Mouse (Mus musculus): ENCODE measurements around the gene Rnasek. TPM values are rescaled to one million over a fixed set of nuclear protein-coding genes. Genes with fewer than 3 reads are reported as not detected.
A peak's percentile ranks its signal among the peaks of the same experiment; 100 is the strongest.

Rnasek gene
- polyA plus RNA-seq, 1 experiment, result 339 TPM

DNA sequence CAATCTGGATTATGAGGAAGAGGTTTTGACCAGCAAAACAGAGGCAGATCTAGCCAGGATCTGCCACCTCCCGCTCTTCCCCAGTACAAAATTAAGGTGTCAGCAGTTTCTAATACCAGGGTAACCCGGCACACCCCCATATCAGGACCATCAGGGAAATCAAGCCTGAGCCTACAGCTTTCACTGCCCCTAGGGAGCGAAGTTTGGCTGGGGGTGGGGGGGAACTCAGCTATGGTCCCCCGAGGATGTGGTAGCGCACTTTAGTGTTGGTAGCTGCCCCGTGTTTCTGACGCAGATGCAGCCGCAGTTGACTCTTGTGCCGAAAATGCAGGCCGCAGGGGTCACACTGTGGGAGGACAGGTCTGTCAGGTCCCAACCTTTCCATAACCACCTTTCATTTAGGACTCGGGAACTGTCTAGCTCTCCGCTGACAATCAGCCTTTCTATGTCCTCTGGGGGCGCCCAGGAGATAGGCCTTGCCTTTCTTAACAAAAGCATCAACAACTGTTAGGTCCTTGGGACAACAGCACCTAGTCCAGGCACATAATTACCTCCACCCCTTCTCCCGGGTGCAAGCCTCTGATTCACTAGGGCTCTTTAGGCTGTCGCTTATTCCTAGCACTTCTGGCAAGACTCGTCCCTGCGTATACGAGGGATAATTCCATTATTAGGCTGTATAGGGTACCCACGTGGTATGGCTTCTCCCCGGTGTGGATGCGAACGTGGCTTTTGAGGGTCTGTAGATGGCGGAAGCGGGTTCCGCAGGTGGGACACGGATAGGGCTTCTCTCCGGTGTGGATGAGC is 13.6 kb downstream of the Rnasek start:
- TF ChIP-seq E2F4 (IDR thresholded peaks at IDR 0.05; ENCODE audit: insufficient read depth) (no peak), USF1 (IDR thresholded peaks at IDR 0.05; ENCODE audit: low read depth) (no peak), POLR2A (IDR thresholded peaks at IDR 0.05; ENCODE audit: insufficient read length, low read depth) (no peak), TCF3 (IDR thresholded peaks at IDR 0.05; ENCODE audit: insufficient read length, low read depth) (no peak), POLR2AphosphoS2 (IDR thresholded peaks at IDR 0.05; ENCODE audit: insufficient read length, low read depth) (no peak), MYOG (IDR thresholded peaks at IDR 0.05; ENCODE audit: control insufficient read depth in 1 of 3, insufficient read depth in 1 of 3, insufficient read length in 2 of 3, low read depth in 2 of 3) (no peak), SRF (IDR thresholded peaks at IDR 0.05; ENCODE audit: control insufficient read depth, insufficient read length, low read depth) (no peak)
- no peaks in the 10 kb centered on the region for H3K36me3 ChIP-seq (ENCODE audit: control insufficient read depth, insufficient read depth)
- H3K4me2 ChIP-seq (ENCODE audit: low read depth), result no peak overlapping the region
- H3K4me3 ChIP-seq, result no peak overlapping the region
- no peaks in the 10 kb centered on the region for H3K27me3 ChIP-seq (ENCODE audit: control insufficient read depth, insufficient read depth, insufficient read length)
- H3ac ChIP-seq (ENCODE audit: control insufficient read depth, insufficient read length), result no peak overlapping the region
- peaks cover 8% of the 10 kb centered on the region for H3K79me2 ChIP-seq (ENCODE audit: control insufficient read depth, insufficient read depth)

DNA sequence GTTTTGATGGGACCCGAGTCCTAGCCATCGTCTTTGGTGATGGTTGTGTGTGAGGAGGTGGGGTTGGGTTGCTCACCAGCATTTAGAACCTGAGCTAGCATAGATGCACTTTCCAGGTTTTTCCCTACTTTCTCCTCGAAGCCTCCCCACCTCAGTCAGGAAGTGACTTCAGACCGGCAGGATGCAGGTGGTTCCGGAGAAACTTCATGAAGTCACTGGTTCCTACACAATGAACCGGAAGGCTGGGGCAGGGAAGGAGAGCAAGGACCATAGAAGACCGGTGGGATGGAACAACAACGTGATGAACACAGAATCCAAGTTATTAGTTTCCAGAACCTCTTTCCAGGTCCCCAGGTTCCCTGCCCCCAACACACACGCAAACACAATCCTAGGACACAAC is 15.9 kb downstream of the Rnasek start:
- H3K79me2 ChIP-seq (ENCODE audit: control insufficient read depth, insufficient read depth), result peaks cover 7% of the 10 kb centered on the region
- no peak overlapping the region for H3ac ChIP-seq (ENCODE audit: control insufficient read depth, insufficient read length)
- no peak overlapping the region for H3K4me3 ChIP-seq
- no peaks in the 10 kb centered on the region for H3K36me3 ChIP-seq (ENCODE audit: control insufficient read depth, insufficient read depth)
- no peak for TF ChIP-seq POLR2A (IDR thresholded peaks at IDR 0.05; ENCODE audit: insufficient read length, low read depth)
- no peaks in the 10 kb centered on the region for H3K27me3 ChIP-seq (ENCODE audit: control insufficient read depth, insufficient read depth, insufficient read length)
- no peak overlapping the region for H3K4me2 ChIP-seq (ENCODE audit: low read depth)

DNA sequence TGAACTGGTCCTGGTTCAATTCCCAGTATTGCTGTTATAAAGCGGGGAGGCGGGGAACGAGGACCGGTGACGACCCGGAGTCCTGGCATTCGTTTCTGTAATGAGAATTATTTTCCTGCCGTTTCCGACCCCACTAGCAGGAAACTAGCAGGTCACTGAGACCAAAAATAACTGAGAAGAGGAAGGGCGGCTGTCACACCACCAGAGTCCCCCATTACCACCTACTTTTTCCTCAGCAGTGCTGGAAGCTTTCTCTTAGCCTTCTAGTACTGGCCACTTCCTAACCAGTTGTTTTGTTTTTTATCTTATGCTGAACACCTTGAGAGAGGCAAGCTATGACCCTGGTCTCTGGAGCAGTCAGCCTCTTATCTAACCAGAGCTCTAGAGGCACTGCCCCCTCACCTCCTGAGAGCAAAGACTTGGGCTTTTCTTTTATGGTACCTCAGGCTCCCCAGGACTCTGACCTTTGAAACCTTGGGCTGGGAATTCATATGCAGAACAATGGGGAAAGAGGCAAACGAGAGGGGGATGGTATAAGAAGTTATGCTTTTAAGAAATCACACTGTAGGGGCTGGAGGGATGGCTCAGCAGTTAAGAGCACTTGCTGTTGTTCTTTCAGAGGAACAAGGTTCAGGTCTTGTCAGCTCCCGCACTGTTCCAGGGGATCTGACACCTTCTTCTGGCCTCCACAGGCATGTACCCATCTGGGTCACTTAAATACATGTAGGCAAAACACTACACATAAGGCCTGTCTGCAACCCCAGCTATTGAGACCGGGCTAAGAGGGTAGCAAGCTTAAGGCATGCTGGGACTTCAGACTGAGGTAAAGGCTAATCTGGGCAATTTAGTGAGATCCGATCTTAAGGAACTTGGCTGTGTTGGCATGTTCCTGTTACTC is 17.8 kb downstream of the Rnasek start:
- TF ChIP-seq MYOG (IDR thresholded peaks at IDR 0.05; ENCODE audit: control insufficient read depth in 1 of 3, insufficient read depth in 1 of 3, insufficient read length in 2 of 3, low read depth in 2 of 3) (no peak), POLR2A (IDR thresholded peaks at IDR 0.05; ENCODE audit: insufficient read length, low read depth) (no peak), MAX (IDR thresholded peaks at IDR 0.05; ENCODE audit: low read depth) (no peak), USF1 (IDR thresholded peaks at IDR 0.05; ENCODE audit: low read depth) (no peak), TCF3 (IDR thresholded peaks at IDR 0.05; ENCODE audit: insufficient read length, low read depth) (no peak), SRF (IDR thresholded peaks at IDR 0.05; ENCODE audit: control insufficient read depth, insufficient read length, low read depth) (no peak), E2F4 (IDR thresholded peaks at IDR 0.05; ENCODE audit: insufficient read depth) (no peak), CEBPB (IDR thresholded peaks at IDR 0.05; ENCODE audit: insufficient read depth, poor library complexity, severe bottlenecking) (no peak), MYOD1 (IDR thresholded peaks at IDR 0.05; ENCODE audit: control insufficient read depth in 1 of 3, insufficient read length in 2 of 3, low read depth in 2 of 3) (no peak), REST (IDR thresholded peaks at IDR 0.05; ENCODE audit: insufficient read depth, insufficient read length) (no peak), TCF12 (IDR thresholded peaks at IDR 0.05; ENCODE audit: insufficient read depth, poor library complexity, severe bottlenecking) (no peak), POLR2AphosphoS2 (IDR thresholded peaks at IDR 0.05; ENCODE audit: insufficient read length, low read depth) (no peak)
- no peaks in the 10 kb centered on the region for H3K27me3 ChIP-seq (ENCODE audit: control insufficient read depth, insufficient read depth, insufficient read length)
- no peaks in the 10 kb centered on the region for H3K36me3 ChIP-seq (ENCODE audit: control insufficient read depth, insufficient read depth)
- H3K4me3 ChIP-seq, result peak overlapping the region; percentile 59
- H3K79me2 ChIP-seq (ENCODE audit: control insufficient read depth, insufficient read depth), result no peaks in the 10 kb centered on the region
- H3ac ChIP-seq (ENCODE audit: control insufficient read depth, insufficient read length), result peak overlapping the region; percentile 0
- peak overlapping the region; percentile 100 for H3K4me2 ChIP-seq (ENCODE audit: low read depth)

DNA sequence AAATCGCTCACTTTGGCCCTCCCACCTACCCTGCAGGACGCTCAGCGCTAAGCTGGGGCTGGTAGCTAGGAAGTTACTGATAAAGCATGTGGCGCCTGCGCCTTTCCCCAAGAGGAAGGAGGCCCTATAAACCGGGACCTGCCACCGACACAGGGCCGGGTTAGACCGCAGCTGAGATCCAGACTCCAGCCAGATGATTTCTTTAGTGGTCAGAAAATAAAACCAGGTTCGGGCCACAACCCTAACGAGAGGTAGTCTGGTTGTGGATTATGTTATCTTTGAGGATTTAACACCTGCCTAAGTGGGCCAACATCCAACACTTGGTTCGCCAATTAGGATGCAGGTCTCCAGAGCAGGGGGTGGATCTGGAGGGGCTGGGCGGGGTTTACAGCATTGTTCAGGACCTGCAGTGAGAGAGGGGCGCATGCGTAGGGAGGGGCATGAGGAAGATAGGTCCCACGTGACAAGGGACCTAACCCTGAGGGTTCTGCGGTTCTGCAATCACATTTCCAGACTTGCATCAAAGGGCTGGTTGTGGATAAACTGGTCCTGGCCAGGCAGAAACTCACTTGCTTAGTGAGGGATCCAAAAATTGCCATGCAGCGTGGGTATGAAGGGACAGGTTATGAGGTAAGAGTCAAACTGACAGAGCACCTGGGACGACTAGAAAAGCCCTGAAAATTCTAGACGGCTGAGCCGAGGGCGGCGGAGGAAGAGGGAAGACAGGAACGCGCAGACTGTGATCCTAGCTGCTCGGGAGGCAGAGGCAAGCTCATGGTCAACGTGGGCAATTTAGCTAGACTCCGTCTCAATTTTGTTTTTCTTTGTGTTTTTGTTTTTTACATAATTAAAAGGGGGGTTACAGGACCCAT is 18.7 kb downstream of the Rnasek start, which contains the start of gene Slc16a13:
Gene Slc16a13 (minus strand): TSS at position 334 of the 872 bp plus-strand sequence.
- H3K36me3 ChIP-seq (ENCODE audit: control insufficient read depth, insufficient read depth), result no peaks in the 10 kb centered on the region
- peak within 1 kb of the TSS; percentile 100 for H3K4me2 ChIP-seq (ENCODE audit: low read depth)
- H3K79me2 ChIP-seq (ENCODE audit: control insufficient read depth, insufficient read depth), result no peaks in the 10 kb centered on the region
- TF ChIP-seq POLR2A (IDR thresholded peaks at IDR 0.05; ENCODE audit: insufficient read length, low read depth) (peak; percentile 90), POLR2AphosphoS2 (IDR thresholded peaks at IDR 0.05; ENCODE audit: insufficient read length, low read depth) (peak; percentile 97), MYOD1 (IDR thresholded peaks at IDR 0.05; ENCODE audit: control insufficient read depth in 1 of 3, insufficient read length in 2 of 3, low read depth in 2 of 3) (no peak), CEBPB (IDR thresholded peaks at IDR 0.05; ENCODE audit: insufficient read depth, poor library complexity, severe bottlenecking) (no peak), MYOG (IDR thresholded peaks at IDR 0.05; ENCODE audit: control insufficient read depth in 1 of 3, insufficient read depth in 1 of 3, insufficient read length in 2 of 3, low read depth in 2 of 3) (no peak), E2F4 (IDR thresholded peaks at IDR 0.05; ENCODE audit: insufficient read depth) (no peak), REST (IDR thresholded peaks at IDR 0.05; ENCODE audit: insufficient read depth, insufficient read length) (no peak), SRF (IDR thresholded peaks at IDR 0.05; ENCODE audit: control insufficient read depth, insufficient read length, low read depth) (no peak), TCF3 (IDR thresholded peaks at IDR 0.05; ENCODE audit: insufficient read length, low read depth) (no peak), USF1 (IDR thresholded peaks at IDR 0.05; ENCODE audit: low read depth) (peak; percentile 94), TCF12 (IDR thresholded peaks at IDR 0.05; ENCODE audit: insufficient read depth, poor library complexity, severe bottlenecking) (no peak), MAX (IDR thresholded peaks at IDR 0.05; ENCODE audit: low read depth) (no peak)
- peak within 1 kb of the TSS; percentile 0 for H3ac ChIP-seq (ENCODE audit: control insufficient read depth, insufficient read length)
- peak within 1 kb of the TSS; percentile 59 for H3K4me3 ChIP-seq
- H3K27me3 ChIP-seq (ENCODE audit: control insufficient read depth, insufficient read depth, insufficient read length), result no peaks in the 10 kb centered on the region
